Mouse (Mus musculus) 416B (cell line): Measurements from ENCODE around the gene Tdrd12.
"Not testable (repeated sequence)": the region's sequence is repeated elsewhere in the genome, so short reads cannot be mapped to it uniquely, and the experiment has no call there.

ENCODE experiments used
- DNase-seq: peaks from one replicate; pipeline ENCODE4 v3.0.0; 2011; ENCODE audit warnings: low read depth

The Tdrd12 gene

GRCm38 (mm10) chr7:35555224-35556204 is 18.0 kb upstream of the Tdrd12 start:
- DNase-seq: peak; percentile 89

GRCm38 (mm10) chr7:35554605-35555175 is 17.1 kb upstream of the Tdrd12 start:
- DNase-seq: peak; percentile 73

GRCm38 (mm10) chr7:35553751-35554604 is 16.4 kb upstream of the Tdrd12 start:
- DNase-seq: peak; percentile 80

- peak; percentile 79 for DNase-seq
Observed at GRCm38 (mm10) chr7:35545881-35546280, 8.3 kb upstream of the Tdrd12 start.

- no peak for DNase-seq
Observed at GRCm38 (mm10) chr7:35535750-35536512, 1.6 kb downstream of the Tdrd12 start.

- DNase-seq: not testable (repeated sequence)
Observed at GRCm38 (mm10) chr7:35530544-35530943, 7.0 kb downstream of the Tdrd12 start.

- DNase-seq: no peak
Observed at GRCm38 (mm10) chr7:35530026-35530425, 7.5 kb downstream of the Tdrd12 start.

GRCm38 (mm10) chr7:35526795-35527194 is 10.8 kb downstream of the Tdrd12 start:
- peak; percentile 72 for DNase-seq

- DNase-seq: no peak
Observed at GRCm38 (mm10) chr7:35501995-35502394, 35.5 kb downstream of the Tdrd12 start.

- DNase-seq: no peak
Observed at GRCm38 (mm10) chr7:35497516-35497915, 40.0 kb downstream of the Tdrd12 start.

- no peak for DNase-seq
Observed at GRCm38 (mm10) chr7:35491005-35491404, 46.5 kb downstream of the Tdrd12 start.

GRCm38 (mm10) chr7:35490186-35490585 is 47.4 kb downstream of the Tdrd12 start:
- DNase-seq: no peak

- no peak for DNase-seq
Observed at GRCm38 (mm10) chr7:35486553-35486952, 51.0 kb downstream of the Tdrd12 start.

- no peak for DNase-seq
Observed at GRCm38 (mm10) chr7:35485126-35485525, 52.4 kb downstream of the Tdrd12 start.

GRCm38 (mm10) chr7:35476457-35476856 is 61.1 kb downstream of the Tdrd12 start:
- no peak for DNase-seq

- DNase-seq: no peak
Observed at GRCm38 (mm10) chr7:35470794-35471193, 66.8 kb downstream of the Tdrd12 start.

GRCm38 (mm10) chr7:35467856-35468255 is 69.7 kb downstream of the Tdrd12 start:
- no peak for DNase-seq

GRCm38 (mm10) chr7:35465027-35465426 is 72.5 kb downstream of the Tdrd12 start:
- DNase-seq: no peak

GRCm38 (mm10) chr7:35460971-35461370 is 76.6 kb downstream of the Tdrd12 start:
- no peak for DNase-seq

GRCm38 (mm10) chr7:35456091-35456814 is 81.3 kb downstream of the Tdrd12 start:
- DNase-seq: no peak

- no peak for DNase-seq
Observed at GRCm38 (mm10) chr7:35448867-35449266, 88.7 kb downstream of the Tdrd12 start.
